Mouse (Mus musculus) hindbrain, embryonic 12.5 days (tissue): ENCODE measurements around the gene Ptprn2. TPM values are rescaled to one million over a fixed set of nuclear protein-coding genes. Genes with fewer than 3 reads are reported as not detected.

Experiments used
- ATAC-seq: fragments of 200-750 bp; cut with Nextera tagmentation; 2 replicates; pipeline ENCODE4 v1.8.0; 2017; ENCODE audit warnings: moderate TSS enrichment; ENCODE audit not compliant: low FRiP score
- H3K27ac ChIP-seq: fragments of 300-500 bp; sonication (generic); 2 replicates; pipeline ENCODE4 v1.5.1; 2016; ENCODE audit warnings: mild to moderate bottlenecking
- H3K27me3 ChIP-seq: fragments of 300-500 bp; sonication (generic); 2 replicates; pipeline ENCODE4 v1.6.1; 2016; ENCODE audit warnings: mild to moderate bottlenecking
- H3K36me3 ChIP-seq: fragments of 300-500 bp; sonication (generic); 2 replicates; pipeline ENCODE4 v1.6.1; 2016; ENCODE audit warnings: mild to moderate bottlenecking
- H3K4me1 ChIP-seq: fragments of 300-500 bp; sonication (generic); 2 replicates; pipeline ENCODE4 v1.6.1; 2016
- H3K4me2 ChIP-seq: fragments of 300-500 bp; sonication (generic); replicated peaks from 2 replicates; pipeline ENCODE4 v1.6.1; 2016; ENCODE audit warnings: mild to moderate bottlenecking
- H3K4me3 ChIP-seq: fragments of 300-500 bp; sonication (generic); 2 replicates; pipeline ENCODE4 v1.5.1; 2016; ENCODE audit warnings: mild to moderate bottlenecking
- H3K9ac ChIP-seq: fragments of 300-500 bp; sonication (generic); 2 replicates; pipeline ENCODE4 v1.6.1; 2016; ENCODE audit warnings: mild to moderate bottlenecking, moderate library complexity
- H3K9me3 ChIP-seq: fragments of 300-500 bp; sonication (generic); replicated peaks from 2 replicates; pipeline ENCODE4 v1.6.1; 2016; ENCODE audit warnings: mild to moderate bottlenecking
- WGBS: fragments of 180-500 bp; shearing (Covaris S2); methylation state at CpG from one replicate; pipeline ENCODE4 v1.1.7; 2016; 5-methylcytosine and 5-hydroxymethylcytosine counted together
- microRNA counts: library from miRNA; unstranded; fragments of <30 nt; microRNA quantifications from one replicate; lab custom pipeline; 2017
- microRNA-seq: library from miRNA; unstranded; fragments of <30 nt; microRNA quantifications from one replicate; pipeline ENCODE4, GENCODE M21; 2017
- polyA plus RNA-seq: library from polyadenylated mRNA; unstranded; fragments of >200 nt; fragmentation: Nextera tagmentation; extraction: Ambion mirVana; gene quantifications from 2 replicates; pipeline ENCODE4 v1.2.1, GENCODE M21; 2016

Ptprn2 gene
- polyA plus RNA-seq, 1 experiment from 2014 or later: 7.5 TPM

GRCm38 (mm10) chr12:117304751-117305624 is 819.5 kb downstream of the Ptprn2 start:
- ATAC-seq: peak; percentile 93
- H3K27me3 ChIP-seq: peaks cover 4% of the 10 kb centered on the region; the same call in 1 of the 2 replicates
- H3K27ac ChIP-seq: peak overlapping the region; percentile 82
- 49% methylated on average over 17 of the region's 17 CpGs for WGBS
- H3K36me3 ChIP-seq: no peaks in the 10 kb centered on the region
- no peaks in the 10 kb centered on the region for H3K9me3 ChIP-seq
- no peak overlapping the region for H3K4me2 ChIP-seq
- H3K9ac ChIP-seq: 0 out of 2 replicates have a peak overlapping the region, but pooled peaks have one; percentile 10
- H3K4me3 ChIP-seq: no peak overlapping the region
- H3K4me1 ChIP-seq: peaks cover 14% of the 10 kb centered on the region

- peaks cover 14% of the 10 kb centered on the region for H3K4me1 ChIP-seq
- peak overlapping the region; percentile 82 for H3K27ac ChIP-seq
- H3K9ac ChIP-seq: 0 out of 2 replicates have a peak overlapping the region, but pooled peaks have one; percentile 10
- H3K4me3 ChIP-seq: no peak overlapping the region
- peak; percentile 62 for ATAC-seq
- H3K27me3 ChIP-seq: peaks cover 4% of the 10 kb centered on the region; the same call in 1 of the 2 replicates
- H3K4me2 ChIP-seq: no peak overlapping the region
- H3K36me3 ChIP-seq: no peaks in the 10 kb centered on the region
- 50% methylated on average over 5 of the region's 5 CpGs for whole genome bisulfite sequencing
- H3K9me3 ChIP-seq: no peaks in the 10 kb centered on the region
These were observed 820.1 kb downstream of the Ptprn2 start for GRCm38 (mm10) chr12:117305625-117306105.

- no peak overlapping the region for H3K27ac ChIP-seq
- H3K4me2 ChIP-seq: no peak overlapping the region
- no peak for ATAC-seq
- WGBS: 85% methylated on average over 6 of the region's 6 CpGs
- no peaks in the 10 kb centered on the region; the same call in 1 of the 2 replicates for H3K9me3 ChIP-seq
- no peaks in the 10 kb centered on the region for H3K27me3 ChIP-seq
- no peaks in the 10 kb centered on the region for H3K36me3 ChIP-seq
- no peak overlapping the region for H3K9ac ChIP-seq
- peaks cover 11% of the 10 kb centered on the region for H3K4me1 ChIP-seq
- H3K4me3 ChIP-seq: no peak overlapping the region
These were observed 826.6 kb downstream of the Ptprn2 start for GRCm38 (mm10) chr12:117312079-117312478.

- no peak overlapping the region for H3K4me3 ChIP-seq
- no peak overlapping the region for H3K4me2 ChIP-seq
- H3K9ac ChIP-seq: no peak overlapping the region
- H3K27ac ChIP-seq: peak overlapping the region; percentile 40
- H3K9me3 ChIP-seq: peaks cover 5% of the 10 kb centered on the region; the same call in 1 of the 2 replicates
- no peaks in the 10 kb centered on the region; the same call in 1 of the 2 replicates for H3K27me3 ChIP-seq
- H3K4me1 ChIP-seq: peaks cover 11% of the 10 kb centered on the region
- no peaks in the 10 kb centered on the region for H3K36me3 ChIP-seq
- ATAC-seq: peak; percentile 67
- WGBS: 41% methylated on average over 2 of the region's 2 CpGs
These were observed 829.5 kb downstream of the Ptprn2 start for GRCm38 (mm10) chr12:117314987-117315386.

GRCm38 (mm10) chr12:117315661-117316060 is 830.1 kb downstream of the Ptprn2 start:
- H3K27ac ChIP-seq: no peak overlapping the region
- ATAC-seq: no peak
- peaks cover 5% of the 10 kb centered on the region; the same call in 1 of the 2 replicates for H3K9me3 ChIP-seq
- no peak overlapping the region for H3K4me3 ChIP-seq
- H3K36me3 ChIP-seq: no peaks in the 10 kb centered on the region
- no peak overlapping the region for H3K4me2 ChIP-seq
- H3K4me1 ChIP-seq: peaks cover 11% of the 10 kb centered on the region
- no peak overlapping the region for H3K9ac ChIP-seq
- WGBS: 90% methylated on average over 3 of the region's 3 CpGs
- H3K27me3 ChIP-seq: no peaks in the 10 kb centered on the region; the same call in 1 of the 2 replicates

- 98% methylated on average over 3 of the region's 3 CpGs for WGBS
- H3K4me2 ChIP-seq: no peak overlapping the region
- H3K4me1 ChIP-seq: peaks cover 11% of the 10 kb centered on the region
- no peaks in the 10 kb centered on the region; the same call in 1 of the 2 replicates for H3K27me3 ChIP-seq
- no peak for ATAC-seq
- H3K9ac ChIP-seq: no peak overlapping the region
- peaks cover 5% of the 10 kb centered on the region; the same call in 1 of the 2 replicates for H3K9me3 ChIP-seq
- no peaks in the 10 kb centered on the region for H3K36me3 ChIP-seq
- no peak overlapping the region for H3K4me3 ChIP-seq
- no peak overlapping the region for H3K27ac ChIP-seq
These were observed 832.7 kb downstream of the Ptprn2 start for GRCm38 (mm10) chr12:117318229-117318628.

- no peak overlapping the region for H3K9ac ChIP-seq
- H3K27me3 ChIP-seq: no peaks in the 10 kb centered on the region; the same call in 1 of the 2 replicates
- H3K4me1 ChIP-seq: no peaks in the 10 kb centered on the region
- no peak for ATAC-seq
- H3K4me2 ChIP-seq: no peak overlapping the region
- no peaks in the 10 kb centered on the region for H3K36me3 ChIP-seq
- H3K4me3 ChIP-seq: no peak overlapping the region
- H3K27ac ChIP-seq: no peak overlapping the region
- no peaks in the 10 kb centered on the region for H3K9me3 ChIP-seq
- 70% methylated on average over 3 of the region's 3 CpGs for WGBS
These were observed 837.5 kb downstream of the Ptprn2 start for GRCm38 (mm10) chr12:117323017-117323416.

MicroRNA genes within 50 kb of the gene (microRNA counts, 519-probe panel; counts per million panel counts)
- microRNA mmu-miR-153 (lab: Ali Mortazavi, UCI): 3,169 counts per million, percentile 71 among the panel's probes with 10 or more counts

Small RNA genes lying within 50 kb of the gene (microRNA-seq; reads per million reads assigned to microRNA genes)
- 1,727 reads per million, percentile 81 among the genes with 10 or more reads in this experiment for gene Mir153

Other genes starting within 250 kb of the Ptprn2 start
- 21.8 and 22.9 TPM in 2 replicates for gene Wdr60, start 222.7 kb upstream of the Ptprn2 start, polyA plus RNA-seq
- gene Gm11027, start 210.3 kb upstream of the Ptprn2 start, polyA plus RNA-seq: not detected in 2 replicates
- 20.9 TPM in 2 replicates for gene Esyt2, start 204.5 kb upstream of the Ptprn2 start, polyA plus RNA-seq
- 28.1 and 30.3 TPM in 2 replicates for gene Ncapg2, start 80.3 kb upstream of the Ptprn2 start, polyA plus RNA-seq